Mouse (Mus musculus) kidney, adult 9 months (tissue): Measurements from ENCODE around the gene Gucy2d.

Experiments
- DNase-seq: peaks from one replicate; pipeline ENCODE4 v3.0.0; 2022

Gucy2d gene

GRCm38 (mm10) chr7:98490911-98491310, 50.7 kb downstream of the Gucy2d start:
- no peak for DNase-seq

- no peak for DNase-seq
Measured at GRCm38 (mm10) chr7:98491451-98492200, 51.4 kb downstream of the Gucy2d start.

- DNase-seq = no peak
Measured at GRCm38 (mm10) chr7:98492331-98492730, 52.1 kb downstream of the Gucy2d start.

- DNase-seq = no peak
Measured at GRCm38 (mm10) chr7:98493307-98493706, 53.1 kb downstream of the Gucy2d start.

- no peak for DNase-seq
Measured at GRCm38 (mm10) chr7:98493901-98494480, 53.8 kb downstream of the Gucy2d start.

GRCm38 (mm10) chr7:98495591-98495990, 55.4 kb downstream of the Gucy2d start:
- DNase-seq = no peak

- DNase-seq = no peak
Measured at GRCm38 (mm10) chr7:98497451-98497850, 57.2 kb downstream of the Gucy2d start.

- no peak for DNase-seq
Measured at GRCm38 (mm10) chr7:98498101-98498500, 57.9 kb downstream of the Gucy2d start.

- peak; percentile 64 for DNase-seq
Measured at GRCm38 (mm10) chr7:98498656-98499560, 58.7 kb downstream of the Gucy2d start.

- no peak for DNase-seq
Measured at GRCm38 (mm10) chr7:98499561-98500292, 59.5 kb downstream of the Gucy2d start.

- DNase-seq = no peak
Measured at GRCm38 (mm10) chr7:98500470-98500869, 60.3 kb downstream of the Gucy2d start.

- DNase-seq = no peak
Measured at GRCm38 (mm10) chr7:98501078-98501477, 60.9 kb downstream of the Gucy2d start.

- no peak for DNase-seq
Measured at GRCm38 (mm10) chr7:98502921-98503320, 62.7 kb downstream of the Gucy2d start.

- DNase-seq = no peak
Measured at GRCm38 (mm10) chr7:98503951-98504647, 63.9 kb downstream of the Gucy2d start.

GRCm38 (mm10) chr7:98504726-98505314, 64.6 kb downstream of the Gucy2d start:
- DNase-seq = no peak

GRCm38 (mm10) chr7:98505664-98506063, 65.4 kb downstream of the Gucy2d start:
- DNase-seq = no peak

- no peak for DNase-seq
Measured at GRCm38 (mm10) chr7:98510961-98511958, 71.0 kb downstream of the Gucy2d start.

GRCm38 (mm10) chr7:98513251-98513650, 73.0 kb downstream of the Gucy2d start:
- DNase-seq = no peak

- DNase-seq = peak; percentile 77
Measured at GRCm38 (mm10) chr7:98522576-98522975, 82.4 kb downstream of the Gucy2d start.

GRCm38 (mm10) chr7:98523070-98523812, 83.0 kb downstream of the Gucy2d start:
- peak; percentile 73 for DNase-seq
